Mouse (Mus musculus) NIH3T3 (cell line): Measurements from ENCODE around the gene Gm49358.

Source experiments
- DNase-seq: peaks from one replicate; pipeline ENCODE4 v3.0.0-alpha.2; 2012; ENCODE audit warnings: low read depth

The Gm49358 gene

GRCm38 (mm10) chr10:86814292-86815131, 50.7 kb downstream of the Gm49358 start:
- DNase-seq = no peak

- DNase-seq = no peak
Measured at GRCm38 (mm10) chr10:86815133-86815532, 51.4 kb downstream of the Gm49358 start.

DNA sequence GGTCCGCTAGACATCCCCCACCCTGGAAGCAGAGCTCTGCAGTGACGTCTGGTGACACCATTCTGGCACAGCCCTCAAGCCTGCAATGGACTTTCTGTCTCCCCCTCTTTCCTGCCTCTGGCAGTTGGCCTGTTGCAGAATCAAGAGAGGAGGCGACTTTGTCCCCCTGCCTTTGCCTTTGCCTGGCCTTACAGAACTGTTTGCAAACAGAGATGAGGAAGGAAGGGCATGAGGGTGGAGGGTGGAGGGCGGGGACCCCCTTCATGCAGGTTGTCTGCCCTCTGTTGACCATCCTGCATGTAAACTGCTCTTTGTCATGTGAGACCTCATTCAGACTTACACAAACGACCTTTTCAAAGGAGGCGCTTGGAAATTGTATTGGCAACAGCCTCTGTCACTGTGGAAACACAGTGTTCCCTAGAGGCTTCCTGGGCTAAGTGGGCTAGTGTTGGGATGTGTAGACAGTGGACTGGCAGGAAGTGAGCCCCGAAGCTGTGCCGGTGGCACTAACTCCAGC, 55.9 kb downstream of the Gm49358 start:
- DNase-seq = no peak

DNA sequence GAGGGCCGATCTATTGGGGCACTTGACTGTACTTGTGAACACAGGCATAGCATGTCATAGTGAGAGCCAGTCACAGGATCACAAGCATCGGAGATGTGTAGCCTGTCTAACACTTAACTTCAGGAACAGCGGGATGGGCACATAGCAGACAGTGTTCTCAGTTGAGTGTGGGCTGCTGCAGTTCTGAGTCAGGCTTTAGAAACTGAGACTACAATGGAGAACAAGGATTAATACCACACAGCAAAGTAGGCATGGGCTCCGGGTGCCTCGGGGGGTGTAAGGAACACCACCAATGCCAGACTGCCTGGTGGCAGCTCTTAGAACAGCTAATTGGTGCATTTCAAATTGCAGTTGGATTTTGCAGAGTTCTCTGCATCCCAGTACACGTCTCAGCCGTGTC, 57.2 kb downstream of the Gm49358 start:
- no peak for DNase-seq

- DNase-seq = peak; percentile 31
Measured at GRCm38 (mm10) chr10:86824093-86824492, 60.3 kb downstream of the Gm49358 start.

GRCm38 (mm10) chr10:86824871-86825270, 61.1 kb downstream of the Gm49358 start:
- no peak for DNase-seq

DNA sequence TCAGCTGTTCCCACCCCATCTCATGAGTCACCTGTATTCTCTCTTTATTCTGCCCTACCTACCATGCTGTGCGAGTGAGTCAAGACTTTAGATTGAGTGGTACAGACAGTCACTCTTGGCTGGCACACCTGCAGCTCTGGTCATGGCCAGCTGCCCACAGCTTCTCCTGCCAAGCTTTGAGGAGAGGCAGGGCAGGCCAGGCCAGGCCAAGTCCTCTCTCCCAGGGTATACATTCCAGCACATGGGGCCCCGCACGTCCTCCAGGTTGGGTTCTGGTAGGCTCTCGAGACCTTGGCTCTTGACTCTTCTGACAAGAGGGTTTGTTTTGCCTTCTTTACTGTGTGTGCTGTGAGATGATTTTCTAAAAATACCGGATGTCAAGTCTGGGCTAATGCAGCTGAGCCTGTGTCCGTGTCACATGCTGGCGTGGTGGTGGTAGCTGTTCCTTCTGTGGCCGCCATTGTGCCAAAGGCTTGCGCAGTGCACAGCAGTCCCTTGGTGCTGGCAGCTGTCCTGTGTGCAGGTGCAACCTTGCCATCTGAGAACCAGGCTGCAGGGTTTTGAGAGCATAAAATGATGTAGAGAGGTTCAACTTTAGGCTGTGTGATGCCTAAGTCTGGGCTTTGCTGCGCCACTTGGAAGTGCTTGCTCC, 62.2 kb downstream of the Gm49358 start:
- peak; percentile 21 for DNase-seq

DNA sequence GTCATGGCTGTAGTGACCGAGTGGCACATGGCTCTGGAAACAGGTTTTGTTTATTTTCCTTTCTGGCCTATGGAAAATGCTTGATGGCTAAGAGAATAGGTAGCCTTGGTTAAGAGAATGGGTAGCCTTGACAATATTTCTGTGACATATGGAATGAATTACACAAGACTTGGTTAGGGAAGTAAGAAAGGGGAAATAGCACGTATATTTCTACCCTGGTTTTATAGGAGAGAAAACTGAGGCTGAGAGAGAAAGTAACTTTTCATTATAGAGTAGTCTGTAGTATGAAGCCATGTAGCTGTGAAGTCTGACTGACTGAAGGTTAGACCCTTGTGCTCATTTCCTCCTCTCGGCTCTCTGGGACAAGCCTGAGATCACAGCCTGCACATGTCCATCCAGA, 63.2 kb downstream of the Gm49358 start:
- no peak for DNase-seq

GRCm38 (mm10) chr10:86828221-86829135, 64.7 kb downstream of the Gm49358 start:
- no peak for DNase-seq

- no peak for DNase-seq
Measured at GRCm38 (mm10) chr10:86829515-86829914, 65.7 kb downstream of the Gm49358 start.

- DNase-seq = no peak
Measured at GRCm38 (mm10) chr10:86836784-86837183, 73.0 kb downstream of the Gm49358 start.

- no peak for DNase-seq
Measured at GRCm38 (mm10) chr10:86838827-86839226, 75.1 kb downstream of the Gm49358 start.

DNA sequence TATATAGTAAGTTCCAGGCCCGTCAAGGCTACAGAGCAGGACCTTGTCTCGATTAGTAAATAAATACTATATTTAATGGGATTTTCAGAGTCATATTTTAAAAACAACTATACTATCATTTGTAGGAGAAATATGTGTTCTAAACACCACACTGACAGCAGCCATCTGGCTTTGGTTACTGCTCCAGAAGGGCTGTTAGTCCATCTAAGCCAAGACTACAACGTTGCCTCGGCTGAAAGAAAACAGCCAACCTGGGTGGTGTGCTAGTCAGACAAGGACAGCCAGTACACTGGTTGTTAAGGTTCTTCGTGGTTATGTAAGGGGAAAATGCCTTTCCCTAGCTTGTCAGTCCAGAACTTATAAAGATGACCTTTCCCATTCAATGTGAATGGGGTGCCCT, 78.9 kb downstream of the Gm49358 start:
- peak; percentile 80 for DNase-seq

GRCm38 (mm10) chr10:86846926-86847467, 83.2 kb downstream of the Gm49358 start:
- no peak for DNase-seq

GRCm38 (mm10) chr10:86849087-86849486, 85.3 kb downstream of the Gm49358 start:
- DNase-seq = no peak

DNA sequence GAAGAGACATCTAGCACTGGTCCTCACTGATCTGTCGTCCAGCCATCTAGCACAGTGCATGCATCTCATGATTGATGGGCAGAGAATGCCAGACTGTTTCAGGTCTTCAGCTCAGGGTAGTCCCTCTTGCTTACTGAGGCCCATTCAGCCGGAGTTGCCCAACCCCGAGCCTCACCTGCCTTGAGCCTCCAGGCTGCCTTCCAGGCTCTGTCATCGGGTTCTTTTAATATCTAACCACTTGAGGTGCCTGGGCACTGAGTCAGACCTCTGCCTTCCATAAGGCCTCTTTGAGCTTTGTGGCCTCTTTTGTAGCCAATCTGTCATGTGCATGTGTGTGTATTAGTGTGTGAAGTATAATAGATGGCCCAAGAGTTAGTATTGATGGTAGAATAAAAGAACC, 85.7 kb downstream of the Gm49358 start:
- peak; percentile 24 for DNase-seq

GRCm38 (mm10) chr10:86852160-86852559, 88.4 kb downstream of the Gm49358 start:
- no peak for DNase-seq

- DNase-seq = no peak
Measured at GRCm38 (mm10) chr10:86853433-86853832, 89.7 kb downstream of the Gm49358 start.

GRCm38 (mm10) chr10:86860396-86860795, 96.6 kb downstream of the Gm49358 start:
- DNase-seq = no peak

- DNase-seq = no peak
Measured at GRCm38 (mm10) chr10:86862496-86862895, 98.7 kb downstream of the Gm49358 start.

DNA sequence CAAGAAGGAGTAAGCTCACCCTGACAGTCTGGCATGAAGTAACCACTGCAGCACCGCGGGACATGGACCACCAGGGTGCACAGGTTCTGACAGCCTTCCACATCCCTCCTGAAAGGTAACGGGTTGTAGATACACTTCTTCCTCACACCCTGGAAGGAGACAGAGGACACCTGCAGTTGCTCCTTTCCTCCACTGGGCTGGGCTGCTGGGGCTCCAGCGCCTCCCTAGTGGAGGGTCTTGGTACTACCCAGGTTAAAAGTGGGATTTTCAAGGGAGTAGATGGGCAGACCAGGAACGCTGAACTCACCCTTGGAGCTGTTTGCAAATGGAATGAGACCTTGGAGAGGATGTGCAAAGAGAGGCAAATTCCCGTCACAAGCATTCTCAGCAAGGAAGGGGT, 99.7 kb downstream of the Gm49358 start:
- no peak for DNase-seq

DNA sequence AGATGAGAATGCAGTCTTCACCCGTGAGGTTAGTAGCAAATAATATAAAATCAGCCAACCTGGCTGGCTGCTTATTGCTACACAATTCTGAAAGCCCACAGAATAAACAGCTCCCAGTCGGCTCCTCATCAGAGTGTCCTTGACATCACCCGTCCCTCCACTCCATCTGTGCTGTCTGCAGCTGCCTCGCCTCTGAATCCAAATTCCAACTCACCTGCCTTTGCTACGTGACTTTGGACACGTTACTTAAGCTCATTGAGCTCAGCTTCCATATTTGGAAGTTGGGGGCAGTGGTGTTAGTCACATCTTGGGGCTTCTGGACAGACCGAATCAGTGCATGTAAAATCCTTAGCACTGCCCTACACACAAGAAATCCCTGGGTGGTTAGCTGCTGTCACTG, 108.3 kb downstream of the Gm49358 start:
- no peak for DNase-seq
